Mouse (Mus musculus) regulatory T cell (primary cell): ENCODE measurements around the gene A030005K14Rik.

ENCODE experiments used
- in situ Hi-C: fragments of 300-600 bp; cut with MboI, MseI; formaldehyde crosslinking; loops from one replicate; pipeline ENCODE4 v1.15.1; 2025; ENCODE audit warnings: high pct_unique_total_duplicates

Gene A030005K14Rik

DNA sequence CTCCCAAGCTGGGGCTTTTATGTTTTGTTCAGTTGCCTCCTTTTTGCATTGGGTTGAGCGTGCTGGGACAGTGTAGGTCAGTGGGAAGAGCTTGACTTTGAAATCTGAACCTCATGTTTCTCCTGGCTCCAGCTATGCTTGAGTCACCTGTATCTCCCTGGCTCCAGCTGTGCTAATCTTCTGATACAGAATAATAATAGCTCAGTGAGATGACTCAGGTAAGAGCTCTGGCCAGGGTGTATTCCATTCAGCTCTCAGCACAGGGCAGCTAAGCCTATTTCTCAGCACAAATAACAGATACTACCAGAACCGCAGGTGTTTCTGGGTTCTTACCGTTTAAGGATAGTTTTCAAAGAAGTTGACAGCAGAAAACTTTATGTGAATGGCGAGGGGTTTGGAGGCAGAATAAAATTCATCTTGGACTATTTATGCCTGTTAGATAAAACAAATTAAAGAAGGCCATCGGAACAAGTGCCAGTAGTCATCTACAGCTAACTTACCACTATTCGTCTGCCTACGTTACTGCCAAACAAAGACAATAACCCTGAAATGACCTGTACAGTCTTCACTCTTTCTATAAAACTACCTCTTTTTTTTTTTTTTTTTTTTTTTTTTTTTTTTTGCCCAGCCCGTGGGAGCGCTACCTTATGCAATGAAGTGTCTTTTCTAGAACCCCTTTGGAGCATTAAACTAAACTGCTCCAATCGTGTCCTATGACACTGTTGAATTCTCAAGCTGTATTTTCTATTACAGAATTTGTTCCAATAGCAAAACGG lies 22.1 kb downstream of the A030005K14Rik start:
- in situ Hi-C loops, result no loop called here

DNA sequence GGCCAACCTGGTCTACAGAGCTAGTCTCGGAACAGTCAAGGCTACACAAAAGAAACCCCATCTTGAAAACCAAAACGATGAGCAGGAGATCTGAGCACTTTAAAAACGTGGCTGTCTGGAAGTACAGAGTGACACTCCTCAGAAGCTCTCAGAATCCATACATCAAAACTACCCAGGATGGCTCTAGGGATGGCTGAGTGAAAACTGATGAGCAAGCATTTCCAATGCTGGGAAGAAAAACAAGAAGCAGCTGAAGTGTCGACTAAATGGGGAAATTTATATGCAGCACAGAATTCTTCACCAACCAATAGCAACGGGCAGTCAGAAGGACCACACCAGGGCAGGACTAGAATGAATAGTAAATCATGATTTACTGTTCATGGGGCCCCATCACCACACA lies 24.7 kb downstream of the A030005K14Rik start:
- in situ Hi-C loops, result no loop called here

GRCm38 (mm10) chr1:83032508-83032907 lies 26.7 kb downstream of the A030005K14Rik start:
- in situ Hi-C loops, result no loop called here

DNA sequence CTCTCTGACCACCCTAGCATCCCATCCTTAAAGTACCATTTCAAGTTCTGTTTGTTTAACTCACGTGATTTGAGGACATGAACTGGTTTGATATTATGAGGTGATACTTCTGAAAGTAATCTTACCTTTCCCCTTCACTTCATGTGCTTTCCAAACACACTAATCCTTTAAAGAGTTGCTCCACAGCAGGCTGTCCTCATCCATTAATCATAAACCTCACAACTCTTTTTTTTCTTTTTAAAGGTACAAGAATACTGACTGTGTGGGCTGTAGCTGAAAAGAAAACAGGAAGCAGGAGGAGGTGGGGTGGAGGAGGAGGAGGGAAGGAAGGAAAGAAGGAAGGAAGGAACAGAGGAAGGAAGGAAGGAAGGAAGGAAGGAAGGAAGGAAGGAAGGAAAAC lies 27.2 kb downstream of the A030005K14Rik start:
- in situ Hi-C loops, result no loop called here

DNA sequence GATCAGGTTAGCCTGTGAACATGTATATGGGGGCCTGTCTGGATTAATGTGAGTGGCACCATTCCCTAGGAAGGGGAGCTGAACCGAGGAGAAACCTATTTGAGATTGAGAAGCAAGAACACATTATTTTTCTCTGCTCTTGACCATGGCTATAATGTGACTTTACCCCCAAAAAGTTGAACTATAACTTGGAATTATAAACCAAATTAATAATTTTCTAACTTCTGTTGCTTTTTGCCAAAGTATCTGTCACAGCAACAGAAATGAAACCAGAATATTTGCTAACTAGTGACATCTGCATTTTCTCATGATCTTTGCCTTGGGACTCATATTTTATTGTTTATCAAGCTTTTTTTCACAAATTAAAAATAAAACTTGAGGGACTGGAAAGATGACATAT lies 42.6 kb downstream of the A030005K14Rik start:
- in situ Hi-C loops, result loop anchor here (25.0 kb wide), 1 partner anchor 679 kb away; no protein-coding TSS in a partner anchor

DNA sequence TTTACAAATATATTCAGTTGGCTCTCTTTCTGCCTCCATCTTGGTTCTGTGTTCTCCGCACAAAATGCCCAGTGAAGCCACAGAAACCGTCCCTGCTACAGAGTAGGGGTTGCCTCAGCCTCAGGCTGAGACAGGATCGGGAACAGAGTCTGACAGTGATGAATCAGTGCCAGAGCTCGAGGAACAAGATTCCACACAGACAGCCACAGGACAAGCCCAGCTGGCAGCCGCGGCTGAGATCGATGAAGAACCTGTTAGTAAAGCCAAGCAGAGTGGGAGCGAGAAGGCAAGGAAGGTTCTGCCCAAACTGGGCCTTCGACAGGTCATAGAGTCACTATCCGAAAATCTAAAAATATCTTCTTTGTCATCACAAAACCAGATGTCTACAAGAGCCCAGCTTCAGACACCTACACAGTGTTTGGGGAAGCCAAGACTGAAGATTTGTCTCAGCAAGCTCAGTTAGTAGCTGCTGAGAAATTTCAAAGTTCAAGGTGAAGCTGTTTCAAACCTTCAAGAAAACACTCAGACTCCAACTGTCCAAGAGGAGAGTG lies 43.8 kb downstream of the A030005K14Rik start:
- in situ Hi-C loops, result loop anchor here (25.0 kb wide), 1 partner anchor 678 kb away; no protein-coding TSS in a partner anchor

- in situ Hi-C loops, result loop anchor here (25.0 kb wide), 1 partner anchor 677 kb away; no protein-coding TSS in a partner anchor
These were observed 44.7 kb downstream of the A030005K14Rik start for GRCm38 (mm10) chr1:83014477-83014876.
